Mouse (Mus musculus) urinary bladder, postnatal 10 days (tissue): ENCODE measurements around the gene Uqcr11.

Experiments
- DNase-seq: peaks from one replicate; pipeline ENCODE4 v3.0.0; 2022; ENCODE audit warnings: low spot score

Uqcr11 gene

DNA sequence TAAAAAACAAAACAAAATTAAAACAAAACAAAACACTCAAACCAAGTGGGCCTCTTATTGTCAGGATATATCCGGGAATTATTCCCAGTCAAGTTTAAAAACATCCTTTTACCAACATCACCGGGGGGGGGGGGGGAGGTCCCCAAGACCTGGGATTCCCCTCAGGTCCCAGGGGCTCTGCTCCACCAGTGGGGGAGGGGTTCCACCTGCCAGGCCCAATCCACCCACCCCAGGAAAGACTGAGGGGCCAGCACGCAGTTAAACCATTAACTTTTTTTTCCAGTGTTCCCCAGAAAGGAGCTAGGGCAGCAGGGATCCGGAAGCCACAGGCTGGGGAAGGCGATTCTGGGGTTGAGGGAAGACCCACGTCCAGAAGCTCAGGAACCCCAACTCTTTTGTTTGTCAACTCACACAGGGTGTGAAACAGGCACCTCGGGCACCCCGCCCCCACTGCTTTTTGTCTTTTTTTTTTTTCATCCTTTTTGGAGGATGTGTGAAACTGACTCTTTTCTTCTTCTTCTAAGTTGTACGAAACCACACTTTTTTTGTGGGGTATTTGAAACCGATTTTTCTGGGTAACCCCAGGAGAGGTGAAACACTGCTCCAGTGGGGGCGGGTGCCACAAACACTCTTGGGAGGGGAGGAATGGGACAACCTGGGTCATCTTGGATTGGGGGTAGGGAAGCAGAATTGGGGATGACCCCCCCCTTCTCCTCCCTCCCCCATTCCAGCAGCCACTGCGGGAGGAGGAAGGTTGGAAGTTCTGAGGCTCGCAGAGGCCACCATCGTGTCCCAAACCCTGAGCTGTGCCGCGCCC, 25.1 kb upstream of the Uqcr11 start:
- no peak for DNase-seq

DNA sequence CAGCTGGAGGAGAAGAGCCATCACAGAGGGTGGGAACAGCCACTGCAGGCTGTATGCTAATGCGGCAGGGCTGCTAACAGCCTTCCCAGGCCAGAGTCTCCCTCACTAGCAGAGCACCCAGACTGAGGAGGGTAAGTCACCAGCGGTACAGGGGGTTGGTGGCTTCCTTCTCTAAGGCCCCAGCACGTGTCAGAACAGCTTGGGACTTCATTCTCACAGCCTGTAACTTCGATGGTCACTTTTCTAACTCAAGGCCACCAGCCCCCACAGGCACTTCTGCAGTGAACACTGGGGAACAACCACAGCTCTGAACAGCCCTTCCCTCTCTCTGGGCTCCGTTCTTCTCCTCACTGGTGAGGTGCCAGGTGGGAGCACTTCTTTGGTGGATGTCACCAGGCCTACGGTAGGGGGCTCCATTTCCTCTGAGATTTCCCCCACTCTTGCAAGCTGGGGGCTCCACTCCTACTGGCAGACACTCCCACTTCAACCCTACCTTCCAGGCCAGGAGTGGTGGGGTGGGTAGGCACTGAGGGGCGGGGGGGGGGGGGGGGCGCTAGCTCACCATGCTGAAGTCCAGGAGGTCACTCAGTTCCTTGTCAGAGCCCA, 23.8 kb upstream of the Uqcr11 start:
- no peak for DNase-seq

DNA sequence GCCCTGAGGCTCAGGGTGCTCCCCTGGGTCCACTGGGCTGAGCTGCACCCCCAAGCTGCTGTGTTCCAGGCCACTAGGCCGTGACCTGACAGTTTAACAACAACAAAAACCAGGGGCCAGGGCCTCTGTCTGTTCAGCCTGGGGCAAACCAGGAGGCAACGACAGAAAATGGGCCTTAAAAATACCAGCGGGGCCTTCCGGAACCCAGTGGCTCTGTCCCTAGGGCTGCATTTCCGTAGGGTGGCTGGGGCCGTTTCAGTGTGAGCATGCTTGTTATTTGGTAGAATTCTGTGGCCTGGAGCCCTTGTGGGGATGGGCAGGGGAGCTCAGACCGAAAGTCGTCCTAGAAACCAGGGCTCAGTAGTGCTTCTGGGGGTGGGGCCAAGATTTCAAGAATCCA, 23.2 kb upstream of the Uqcr11 start:
- no peak for DNase-seq

DNA sequence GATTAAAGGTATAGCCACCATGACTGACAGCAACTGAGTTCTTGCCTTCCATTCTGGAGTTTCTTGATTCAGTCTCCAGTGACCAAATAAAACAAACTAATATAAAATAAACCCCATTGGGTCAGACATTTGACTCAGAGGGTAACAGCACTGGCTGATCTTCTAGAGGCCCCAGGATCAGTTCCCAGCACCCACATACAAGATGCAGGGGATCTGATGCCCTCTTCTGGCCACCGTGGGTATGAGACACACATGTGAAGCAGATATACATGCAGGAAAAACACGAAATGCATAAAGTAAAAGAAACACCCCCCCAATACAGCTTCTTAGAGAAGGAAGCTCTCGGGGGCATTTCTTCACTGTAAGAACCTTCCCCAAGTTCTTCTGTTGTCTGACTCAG, 18.4 kb upstream of the Uqcr11 start:
- DNase-seq = no peak

DNA sequence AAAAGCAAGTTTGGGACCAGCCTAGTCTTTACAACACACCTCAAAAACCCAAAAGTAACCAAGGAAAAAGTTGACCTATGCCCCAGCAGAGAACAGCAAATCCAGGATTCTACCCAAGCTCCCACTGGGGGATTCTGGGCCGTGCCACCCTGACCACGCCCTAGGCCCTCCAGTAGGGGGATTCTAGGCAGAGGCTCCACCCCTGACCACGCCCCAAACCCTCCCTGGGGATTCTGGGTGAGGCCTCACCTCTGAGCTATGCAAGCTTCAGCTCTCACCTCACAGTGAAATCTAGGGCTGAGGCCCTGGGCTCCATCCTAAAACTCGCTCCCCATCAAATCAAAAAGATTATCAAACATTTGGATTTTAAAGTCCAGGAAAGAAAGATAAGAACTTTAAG, 16.9 kb upstream of the Uqcr11 start:
- DNase-seq = no peak

DNA sequence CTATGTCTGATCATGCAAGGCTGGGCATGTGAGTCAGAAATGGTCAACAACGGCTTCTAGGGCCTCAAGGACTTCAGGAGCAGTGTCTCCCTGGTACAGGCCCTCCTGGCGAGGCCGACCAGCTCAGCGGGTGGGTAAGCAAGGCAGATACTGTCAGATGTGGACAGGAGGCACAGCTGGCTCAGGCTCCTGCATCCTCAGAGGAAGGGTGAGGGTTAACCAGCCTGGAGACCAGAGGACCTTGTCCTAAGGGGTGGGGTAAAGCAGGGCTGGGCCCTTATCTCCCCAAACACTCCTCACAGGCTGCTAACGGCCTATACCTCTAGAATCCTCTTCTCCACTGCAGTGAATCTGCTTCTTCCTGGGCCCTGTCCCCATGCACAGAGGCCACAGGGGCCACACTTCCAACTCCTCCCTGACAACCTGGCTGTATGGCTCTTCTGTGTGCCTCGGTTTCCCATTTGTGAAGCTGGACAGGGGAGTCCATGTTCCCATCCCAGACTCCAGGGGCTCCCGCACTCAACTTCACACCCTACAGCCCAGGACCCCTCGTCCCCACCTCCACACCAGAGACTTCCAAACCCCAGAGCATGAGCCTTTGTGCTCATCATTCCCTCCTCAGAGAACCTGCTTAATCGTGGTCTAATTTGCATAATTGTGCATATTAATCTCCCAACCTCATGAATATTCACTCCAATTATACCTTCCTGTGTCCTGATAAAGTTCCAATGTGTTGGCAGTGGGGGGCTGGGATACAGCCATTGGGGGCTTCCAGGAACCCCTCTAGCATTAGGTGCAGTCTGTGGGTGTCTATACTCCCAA, 15.2 kb upstream of the Uqcr11 start:
- no peak for DNase-seq

DNA sequence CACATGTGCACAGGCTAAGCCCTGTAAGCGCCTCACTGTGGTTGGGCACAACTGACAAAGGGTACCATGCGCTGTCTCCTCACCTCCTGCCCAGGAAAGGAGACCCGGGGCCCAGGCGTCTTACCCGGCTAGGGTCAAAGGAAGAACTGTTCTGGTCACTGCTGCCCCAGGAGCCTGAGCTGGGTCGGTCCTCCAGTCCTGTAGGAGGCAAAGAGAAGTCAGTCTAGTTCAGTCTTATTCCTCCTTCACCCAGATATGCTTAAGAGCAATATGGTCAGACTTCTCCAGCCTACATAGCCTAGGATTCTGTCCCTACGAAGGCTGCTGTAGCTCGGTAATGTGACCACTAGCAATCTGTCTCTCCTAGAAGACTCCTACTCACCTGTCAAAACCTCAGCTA, 14.6 kb upstream of the Uqcr11 start:
- no peak for DNase-seq

DNA sequence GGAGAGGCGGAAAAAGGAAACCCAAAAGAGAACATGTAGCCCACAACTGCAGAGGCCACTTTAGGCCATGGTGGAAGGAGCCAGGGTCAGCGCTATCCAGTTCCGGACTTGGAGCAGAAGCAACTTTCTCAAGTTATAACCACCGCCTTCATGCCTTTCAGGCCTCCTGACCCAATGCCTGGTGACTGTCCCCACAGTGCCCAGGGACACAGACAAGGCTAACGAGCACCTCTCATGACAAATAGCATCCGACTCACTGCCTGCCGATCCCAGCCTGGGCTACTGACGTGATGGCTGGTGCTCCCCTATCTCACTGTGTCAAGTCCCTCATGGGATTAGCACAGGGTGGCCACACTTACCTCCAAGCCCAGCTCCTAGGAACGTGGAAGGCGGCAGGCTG, 14.1 kb upstream of the Uqcr11 start:
- DNase-seq = no peak

DNA sequence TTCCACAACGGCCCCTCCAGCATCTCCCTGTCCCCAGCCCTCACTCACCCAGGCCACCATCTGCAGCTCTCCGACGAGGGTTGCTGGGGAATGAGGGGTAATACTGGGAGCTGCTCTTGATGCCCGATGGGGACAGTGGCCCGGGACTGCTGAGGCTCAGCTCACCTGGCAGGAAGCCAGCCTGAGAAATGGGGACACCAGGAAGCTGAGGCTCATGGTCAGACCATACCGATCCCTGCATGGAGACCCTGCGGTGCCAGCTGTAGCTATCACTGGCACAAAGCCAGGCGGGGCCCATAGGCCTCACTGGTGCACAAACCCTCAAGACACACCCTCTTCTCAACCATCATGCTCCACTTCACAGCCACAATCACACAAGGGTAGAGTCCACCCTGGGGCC, 12.8 kb upstream of the Uqcr11 start:
- no peak for DNase-seq

DNA sequence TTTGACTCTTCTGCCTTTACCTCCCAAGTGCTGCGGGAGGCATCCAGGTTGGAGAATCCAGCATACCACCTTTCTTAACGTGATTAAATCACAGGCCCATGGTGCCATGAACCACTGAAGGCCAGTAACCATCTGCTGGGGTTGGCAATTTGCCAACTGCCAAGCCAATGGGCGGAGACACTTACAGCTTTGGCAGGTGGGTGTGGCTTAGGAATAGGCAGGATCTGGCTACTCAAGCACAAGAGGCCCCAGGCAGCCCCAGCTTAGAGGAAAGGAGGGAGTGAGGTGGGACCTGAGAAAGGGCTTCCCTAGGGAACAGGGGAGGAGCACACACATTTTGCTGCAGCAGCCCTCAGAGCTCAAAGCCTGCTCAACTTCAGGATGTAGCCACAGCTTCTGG, 11.7 kb upstream of the Uqcr11 start:
- no peak for DNase-seq

DNA sequence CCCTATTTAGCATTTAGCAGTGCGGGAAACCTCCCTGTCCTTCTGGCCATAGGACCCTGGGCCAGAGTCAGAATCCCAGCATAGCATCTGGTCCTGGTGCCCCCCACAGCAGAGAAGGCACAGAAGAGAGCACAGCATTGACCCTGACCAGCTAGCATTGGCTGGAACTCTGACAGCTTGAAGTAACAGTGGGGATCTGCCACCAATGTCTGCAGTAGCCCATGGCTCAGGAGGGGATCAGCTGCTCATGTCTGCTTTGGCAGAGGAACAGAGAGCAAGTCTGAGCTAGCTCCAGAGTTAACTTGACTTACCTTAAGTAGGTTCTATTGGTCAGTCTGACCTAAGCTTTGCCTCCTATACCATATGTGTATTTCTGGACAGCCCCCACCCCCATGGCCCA, 11.2 kb upstream of the Uqcr11 start:
- DNase-seq = no peak

DNA sequence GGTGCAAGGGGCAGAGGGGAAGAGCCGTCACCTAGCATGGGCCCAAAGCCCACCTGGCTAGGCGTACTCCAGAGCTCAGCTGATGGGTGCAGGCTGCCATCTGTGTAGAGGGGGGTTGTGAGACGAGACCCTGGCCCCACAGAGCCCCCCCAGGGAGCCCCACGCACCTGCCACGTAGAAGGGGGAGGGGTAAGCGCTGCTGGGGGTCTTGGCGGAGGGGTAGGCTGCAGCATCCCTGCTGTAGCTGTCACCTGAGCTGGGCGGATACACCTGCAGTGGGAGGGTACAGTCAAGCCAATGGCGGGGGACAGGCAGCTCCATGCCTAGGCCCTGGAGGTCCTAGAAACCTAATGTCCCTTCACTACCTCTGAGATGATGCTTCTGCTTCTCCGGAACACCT, 10.7 kb upstream of the Uqcr11 start:
- no peak for DNase-seq

DNA sequence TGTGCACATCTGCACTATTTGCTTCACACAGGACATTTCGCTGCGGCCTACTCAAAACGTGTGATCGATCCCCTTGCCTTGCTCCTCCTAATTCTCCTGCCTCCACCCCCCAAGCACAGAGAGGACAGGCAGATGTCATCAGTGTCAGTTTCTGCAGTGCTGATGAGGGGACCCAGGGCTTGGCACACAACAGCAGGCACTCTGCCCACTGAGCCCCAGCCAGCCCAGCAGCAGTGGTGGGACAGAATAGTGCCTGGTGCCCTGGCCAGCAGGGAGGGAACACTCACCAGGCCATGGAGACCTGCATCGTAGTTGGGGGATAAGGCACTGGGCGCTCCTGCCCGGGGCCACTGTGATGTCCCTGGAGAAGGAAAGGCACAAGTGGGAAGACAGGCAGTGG, 8.9 kb upstream of the Uqcr11 start:
- DNase-seq = no peak

DNA sequence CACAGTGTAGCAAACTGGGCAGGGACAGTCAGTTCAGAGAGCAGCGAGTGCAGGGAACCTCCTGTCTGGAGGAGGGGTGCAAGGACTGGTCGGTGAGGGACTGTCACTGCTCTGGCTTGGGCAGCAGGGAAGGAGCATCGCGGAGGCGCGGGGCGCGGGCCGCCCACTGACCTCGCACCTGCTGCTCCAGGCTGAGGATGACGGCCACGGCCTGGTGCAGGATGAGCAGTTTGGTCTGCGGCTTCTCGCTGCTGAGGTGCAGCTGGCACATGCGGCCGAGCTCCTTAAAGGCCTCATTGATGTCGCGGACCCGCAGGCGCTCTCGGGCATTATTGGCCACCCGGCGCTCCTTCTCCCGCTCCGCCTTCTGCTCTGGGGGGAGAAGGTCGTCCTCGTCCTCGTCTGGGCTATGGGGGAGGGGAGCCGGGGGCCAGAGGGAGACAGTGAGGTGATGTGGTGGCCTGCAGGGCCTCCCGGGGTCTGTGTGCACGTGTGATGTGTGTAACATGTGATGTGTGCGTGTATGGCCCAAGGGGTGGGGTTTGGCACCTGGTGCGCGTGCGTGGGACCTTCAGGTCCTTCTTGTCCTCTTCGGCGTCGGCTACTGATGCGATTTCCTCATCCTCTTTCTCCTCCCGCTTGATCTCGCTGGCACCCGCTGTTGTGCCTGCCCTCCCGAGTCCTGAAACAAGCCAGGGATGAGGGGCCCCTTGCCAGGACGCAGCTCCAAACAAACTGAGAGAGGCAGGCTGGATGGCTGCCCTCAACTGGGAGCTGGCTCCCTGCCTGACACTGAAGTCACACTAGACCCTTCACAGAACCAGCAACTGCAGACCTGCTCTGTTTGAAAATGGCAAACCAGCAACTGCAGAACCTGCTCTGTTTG, 6.3 kb upstream of the Uqcr11 start:
- DNase-seq = no peak

DNA sequence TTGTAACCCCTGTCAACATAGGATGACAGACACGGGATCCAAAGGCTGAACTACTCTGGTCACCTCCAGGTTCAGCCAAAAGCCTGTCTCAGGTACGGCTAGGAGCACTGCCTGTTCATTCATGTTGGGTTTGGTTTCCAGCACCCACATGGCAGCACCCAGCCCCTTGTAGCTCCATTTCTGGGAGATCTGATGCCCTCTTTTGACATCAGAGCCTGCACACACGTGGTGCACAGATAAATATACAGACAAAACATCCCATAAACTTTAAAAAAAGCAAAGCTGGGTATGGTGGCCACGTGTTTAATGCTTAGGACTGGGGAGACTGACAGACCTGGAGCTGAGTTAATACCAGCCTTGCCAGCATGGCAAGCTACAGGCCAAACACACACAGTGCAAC, 1.3 kb upstream of the Uqcr11 start:
- DNase-seq = no peak

DNA sequence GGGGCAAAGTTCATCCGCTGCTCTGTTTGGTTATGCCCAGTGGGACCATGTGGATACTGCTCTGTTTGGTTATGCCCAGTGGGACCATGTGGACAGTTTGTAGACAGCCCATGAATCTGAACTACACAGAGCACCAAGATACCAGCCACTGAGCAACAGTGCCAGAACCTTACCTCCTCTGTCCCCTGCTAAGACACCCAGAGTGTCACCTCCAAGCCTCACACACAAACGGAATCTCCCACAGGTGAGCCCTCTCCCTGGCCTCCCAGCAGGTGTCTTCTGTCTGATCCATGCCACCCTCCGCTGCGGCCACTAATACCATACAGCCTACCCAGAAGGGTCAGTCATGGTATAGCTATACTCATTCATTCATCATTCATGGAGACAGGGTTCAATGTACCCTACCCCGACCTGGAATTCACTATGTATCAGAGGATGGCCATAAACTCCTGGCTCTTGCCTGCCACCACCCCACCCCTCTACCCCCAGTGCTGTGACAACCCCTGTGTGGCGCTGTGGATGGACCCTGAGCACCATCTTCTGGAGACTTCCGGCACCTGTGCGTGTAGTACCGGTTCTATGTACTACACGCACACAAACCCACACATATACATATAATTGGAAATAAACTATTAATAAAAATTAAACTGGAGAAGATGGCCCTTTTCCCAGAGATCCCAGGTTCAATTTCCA, 1.0 kb downstream of the Uqcr11 start:
- no peak for DNase-seq

DNA sequence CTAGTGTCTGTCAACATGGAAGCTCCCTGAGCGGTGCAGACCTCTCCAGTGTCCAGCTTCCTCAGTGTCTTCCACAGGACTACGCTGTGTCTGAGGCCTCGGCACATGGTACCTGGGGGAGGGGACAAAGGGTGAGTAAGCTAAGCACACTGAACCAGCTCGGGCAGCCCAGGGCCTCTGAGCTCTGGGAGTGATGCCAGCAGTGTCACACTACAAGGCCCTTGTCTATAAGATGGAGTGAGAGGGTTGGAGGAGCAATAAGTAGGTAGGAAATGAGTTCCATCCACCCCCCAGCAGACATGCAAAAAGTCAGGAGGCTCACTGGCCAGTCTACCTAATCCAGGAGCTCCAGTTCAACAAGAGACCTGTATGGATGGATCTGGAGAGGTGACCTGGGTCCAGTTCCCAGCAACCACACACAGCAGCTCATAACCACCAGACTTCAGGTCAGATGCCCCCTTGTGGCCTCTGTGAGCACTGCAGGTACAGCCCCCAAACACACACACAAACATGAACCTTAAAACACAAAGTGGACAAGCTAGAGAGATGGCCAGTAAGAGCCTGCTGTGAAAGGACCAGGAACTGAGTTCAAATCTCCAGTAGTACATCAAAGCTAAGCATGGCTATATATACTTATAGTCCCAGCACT, 3.5 kb downstream of the Uqcr11 start:
- DNase-seq = no peak

DNA sequence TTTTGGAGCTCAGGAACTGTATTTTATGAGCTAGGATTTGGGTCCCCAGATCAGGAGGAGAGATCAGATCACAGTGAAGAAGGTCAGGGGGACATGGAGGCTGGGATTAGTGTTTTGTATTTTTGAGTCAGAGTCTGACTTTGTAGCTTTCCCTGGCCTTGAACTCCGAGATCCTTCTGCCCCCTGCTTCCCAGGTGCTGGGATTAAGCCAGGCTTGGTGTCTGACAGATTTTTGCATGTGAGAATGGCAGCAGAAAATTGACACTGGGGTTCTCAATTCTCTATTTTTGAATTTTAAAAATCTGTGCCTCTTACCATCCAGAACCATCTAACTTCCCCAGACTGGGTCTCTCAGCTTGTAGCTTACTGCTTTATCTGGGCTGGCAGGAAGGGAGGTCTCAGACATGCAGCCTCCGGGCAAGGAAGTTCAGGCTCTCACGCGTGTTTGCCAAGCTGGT, 5.9 kb downstream of the Uqcr11 start:
- DNase-seq = no peak

DNA sequence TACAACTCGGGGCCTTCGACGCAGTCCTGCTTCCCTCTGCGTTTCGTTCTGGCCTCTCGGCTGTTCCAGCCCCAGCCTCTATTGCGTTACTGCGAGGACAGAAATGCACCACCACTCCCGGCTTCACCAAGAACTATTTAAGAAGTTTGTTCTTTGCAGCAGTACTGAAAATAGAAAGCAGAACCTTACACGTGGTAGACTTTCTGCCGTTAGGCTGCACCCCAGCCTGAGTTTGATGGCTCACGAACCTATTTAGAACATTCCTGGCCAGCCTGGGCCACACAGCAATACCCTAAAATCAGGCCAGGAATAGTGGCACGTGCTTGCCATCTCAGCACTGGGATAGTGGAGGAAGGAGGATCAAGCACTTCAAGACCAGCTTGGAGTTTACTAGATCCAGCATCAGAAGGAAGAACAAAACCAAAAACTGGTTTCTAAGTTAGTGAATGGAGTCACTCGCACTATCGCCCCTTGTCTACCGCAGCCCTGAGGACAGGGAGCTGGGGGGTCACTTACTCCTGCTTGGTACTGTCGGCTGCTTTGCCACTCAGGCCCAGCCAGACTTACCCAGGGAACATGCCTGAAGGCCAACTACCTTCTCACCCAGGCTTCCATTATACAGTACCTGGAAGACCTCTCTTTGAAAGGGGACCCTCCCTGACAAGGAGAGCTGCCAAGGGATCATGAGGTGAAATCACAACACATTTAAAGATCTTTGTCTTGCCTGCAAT, 6.5 kb downstream of the Uqcr11 start:
- DNase-seq = no peak
